Mouse (Mus musculus): ENCODE measurements at regions not wholly inside any gene's neighbourhood (a gene's known extent, or its start where the extent isn't known, plus 50 kb on each side); places are given as distances from the start of the nearest gene placed in this dataset.

GRCm38 (mm10) chr7:71488016-71488650, 136.8 kb upstream of the Gm10295 start:
- CTCF ChIA-PET = no interaction called here

GRCm38 (mm10) chr7:71475383-71475782, 124.1 kb upstream of the Gm10295 start:
- CTCF ChIA-PET = no interaction called here

GRCm38 (mm10) chr7:71472384-71473141, 121.3 kb upstream of the Gm10295 start:
- CTCF ChIA-PET = no interaction called here

DNA sequence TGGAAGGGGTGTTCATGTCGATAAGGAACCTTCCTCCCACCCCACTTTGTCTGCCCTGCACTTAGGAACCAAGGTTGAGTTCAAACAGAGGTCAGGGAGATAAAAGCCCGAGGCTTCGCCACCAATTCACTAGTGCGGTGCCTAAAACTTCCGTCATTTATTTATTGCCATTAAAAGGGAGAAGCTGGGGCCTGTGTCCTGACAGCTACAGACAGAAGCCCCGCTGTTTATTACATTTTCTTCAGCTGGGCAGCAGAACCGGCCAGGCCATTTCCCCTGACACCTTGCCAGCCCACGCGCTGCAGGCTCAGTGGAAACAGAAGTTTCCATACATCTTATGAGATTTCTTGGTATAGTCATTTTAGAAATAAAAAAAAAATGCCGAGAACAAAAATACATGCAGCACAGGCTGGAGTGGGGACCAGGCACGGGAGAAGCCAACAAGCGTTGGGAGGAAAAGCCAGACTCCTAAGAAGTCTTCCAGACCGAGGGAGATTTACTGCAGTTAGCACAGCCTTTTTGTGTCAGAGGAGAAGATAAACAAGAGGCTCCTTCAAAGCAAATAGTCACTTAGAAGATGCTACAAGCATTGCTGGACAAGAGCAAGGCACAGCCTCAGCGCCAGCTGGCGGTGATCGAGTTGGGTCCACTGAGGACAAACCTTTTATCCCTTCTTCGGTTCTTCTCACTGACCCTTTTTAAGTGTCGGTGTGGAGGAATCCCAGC, 120.5 kb upstream of the Gm10295 start:
- CTCF ChIA-PET = no interaction called here

- CTCF ChIA-PET = no interaction called here
Measured at GRCm38 (mm10) chr7:71471319-71471657, 120.0 kb upstream of the Gm10295 start.

GRCm38 (mm10) chr7:71470418-71470817, 119.1 kb upstream of the Gm10295 start:
- CTCF ChIA-PET = no interaction called here

GRCm38 (mm10) chr7:71469951-71470350, 118.7 kb upstream of the Gm10295 start:
- CTCF ChIA-PET = no interaction called here

GRCm38 (mm10) chr7:71467436-71468127, 116.3 kb upstream of the Gm10295 start:
- CTCF ChIA-PET = no interaction called here

DNA sequence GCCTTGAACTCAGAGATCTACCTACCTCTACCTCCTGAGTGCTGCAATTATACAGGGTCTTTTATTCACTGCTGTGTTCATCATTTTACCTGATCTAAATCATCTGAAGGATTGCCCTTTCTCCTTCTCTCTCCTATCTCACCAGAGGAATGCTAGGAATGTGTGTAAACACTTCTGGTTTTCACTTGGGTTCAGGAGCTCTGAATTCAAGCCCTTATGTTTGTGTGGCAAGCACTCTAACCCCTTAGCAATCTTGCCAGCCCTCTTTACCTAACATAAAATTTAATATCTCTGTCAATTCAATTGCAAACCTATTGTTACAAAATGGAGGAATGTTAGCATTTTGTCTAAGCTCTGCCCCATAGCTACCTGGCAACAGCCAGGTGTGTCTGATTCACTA, 112.8 kb upstream of the Gm10295 start:
- CTCF ChIA-PET = no interaction called here

DNA sequence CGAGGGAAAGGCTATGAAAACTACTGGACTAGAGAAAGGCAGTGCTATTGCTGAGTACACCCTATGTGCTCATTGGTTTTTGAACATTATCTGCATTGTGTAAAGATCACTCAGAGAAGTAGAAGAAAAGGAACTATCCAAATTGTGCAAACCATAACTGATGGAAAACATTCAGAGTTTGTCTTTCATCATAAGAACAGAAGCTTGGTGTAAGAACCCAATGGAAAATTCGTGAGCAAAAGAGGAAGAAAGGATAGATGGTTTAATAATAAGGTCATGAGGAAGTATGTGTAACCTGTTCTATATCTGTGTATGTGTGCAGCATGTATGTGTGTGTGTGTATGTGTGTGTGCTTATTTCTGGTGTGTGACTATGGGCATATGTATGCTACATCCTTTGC, 112.3 kb upstream of the Gm10295 start:
- CTCF ChIA-PET = no interaction called here

- CTCF ChIA-PET = no interaction called here
Measured at GRCm38 (mm10) chr7:71459805-71460204, 108.5 kb upstream of the Gm10295 start.

DNA sequence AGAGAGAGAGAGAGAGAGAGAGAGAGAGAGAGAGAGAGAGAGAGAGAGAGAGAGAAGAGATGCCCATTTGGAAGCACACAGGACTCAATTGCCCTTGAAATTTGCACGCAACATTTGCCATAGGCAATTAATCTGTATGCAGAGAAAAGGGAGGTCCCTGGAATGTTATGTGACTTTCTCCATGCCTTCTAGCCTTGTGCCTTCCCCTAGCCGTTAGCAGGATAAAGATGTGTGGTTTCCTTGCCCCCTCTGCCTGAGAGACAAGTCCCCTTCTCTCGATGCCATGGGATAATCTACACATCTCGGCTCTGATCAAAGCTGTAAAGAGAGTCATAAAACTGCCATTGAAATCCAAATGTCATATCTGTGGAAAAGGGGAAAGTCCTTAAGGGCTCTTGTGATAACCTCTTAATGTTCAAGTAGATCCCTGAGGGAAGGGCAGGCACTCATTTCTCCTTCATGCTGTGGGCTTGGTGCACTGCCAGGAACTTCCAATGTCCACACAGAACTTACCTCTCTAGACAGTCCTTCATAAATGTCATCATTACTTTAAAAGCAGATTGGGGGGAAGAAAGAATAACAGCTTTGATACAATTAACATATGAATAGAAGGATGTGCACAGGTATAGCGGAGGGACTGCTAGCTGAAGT, 106.9 kb upstream of the Gm10295 start:
- CTCF ChIA-PET = no interaction called here

- CTCF ChIA-PET = no interaction called here
Measured at GRCm38 (mm10) chr7:71457409-71458103, 106.3 kb upstream of the Gm10295 start.

- CTCF ChIA-PET = no interaction called here
Measured at GRCm38 (mm10) chr7:71456421-71456820, 105.1 kb upstream of the Gm10295 start.

DNA sequence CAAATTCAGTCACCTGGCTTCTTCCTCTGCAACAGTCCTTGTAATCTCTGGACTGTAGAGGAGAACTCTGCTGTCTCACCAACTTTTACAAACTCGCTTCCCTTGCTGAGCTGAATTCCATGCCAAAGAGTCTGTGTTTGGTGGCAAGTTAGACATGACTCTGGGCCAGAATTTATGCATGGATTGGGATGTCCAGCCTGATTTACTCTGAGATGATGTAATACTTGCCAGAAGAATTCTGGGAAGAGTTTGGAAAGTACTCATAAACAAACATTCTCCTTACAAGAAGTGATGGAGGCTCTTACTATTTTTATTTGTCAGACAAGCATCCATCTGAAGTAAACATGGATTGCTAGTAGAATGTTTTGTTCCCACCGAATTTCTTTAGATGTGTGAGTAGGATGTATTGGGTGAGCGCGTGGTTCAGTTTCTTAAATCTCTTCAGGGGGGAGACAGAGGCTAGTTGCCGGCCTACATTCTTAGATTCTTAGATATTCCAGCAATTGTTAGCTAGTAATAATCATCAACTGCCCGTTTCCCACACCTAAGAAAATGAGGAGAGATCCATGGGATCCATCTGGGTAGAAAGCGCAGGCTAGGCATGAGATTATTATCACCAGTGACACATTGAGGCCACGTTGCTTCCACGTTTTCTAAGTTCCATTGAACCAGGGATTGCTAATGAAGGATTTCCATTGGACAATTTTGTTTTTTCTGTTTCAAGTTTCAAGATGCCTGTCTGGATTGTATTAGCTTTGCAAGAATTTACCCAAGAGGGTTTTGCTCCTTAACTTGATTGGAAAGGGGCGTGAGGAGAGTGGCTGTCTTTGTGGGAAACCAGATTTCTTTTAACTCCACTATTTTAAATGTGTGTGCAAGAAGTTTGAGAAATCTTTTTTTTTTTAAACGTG, 89.3 kb upstream of the Gm10295 start:
- CTCF ChIA-PET = no interaction called here

GRCm38 (mm10) chr7:71425982-71426381, 74.7 kb upstream of the Gm10295 start:
- CTCF ChIA-PET = no interaction called here

DNA sequence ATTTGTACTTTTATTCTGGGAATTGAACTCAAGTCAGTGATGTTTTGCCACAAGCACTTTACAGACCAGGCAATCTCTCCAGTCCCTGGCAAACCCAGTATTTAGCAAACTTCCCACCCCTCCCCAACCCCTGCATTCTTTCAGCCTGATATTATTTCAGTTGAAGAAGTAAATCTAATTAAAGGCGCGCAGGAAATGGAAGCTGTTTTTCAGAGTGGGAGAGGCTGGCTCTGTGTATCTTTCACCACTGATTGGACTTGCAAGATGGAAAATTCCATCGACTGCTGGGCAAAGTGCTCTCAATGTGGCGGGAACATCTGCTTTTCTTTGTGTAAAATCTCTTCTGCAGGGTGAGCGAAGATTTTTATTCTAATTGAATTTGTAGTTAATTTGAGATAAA, 68.0 kb upstream of the Gm10295 start:
- CTCF ChIA-PET = no interaction called here

DNA sequence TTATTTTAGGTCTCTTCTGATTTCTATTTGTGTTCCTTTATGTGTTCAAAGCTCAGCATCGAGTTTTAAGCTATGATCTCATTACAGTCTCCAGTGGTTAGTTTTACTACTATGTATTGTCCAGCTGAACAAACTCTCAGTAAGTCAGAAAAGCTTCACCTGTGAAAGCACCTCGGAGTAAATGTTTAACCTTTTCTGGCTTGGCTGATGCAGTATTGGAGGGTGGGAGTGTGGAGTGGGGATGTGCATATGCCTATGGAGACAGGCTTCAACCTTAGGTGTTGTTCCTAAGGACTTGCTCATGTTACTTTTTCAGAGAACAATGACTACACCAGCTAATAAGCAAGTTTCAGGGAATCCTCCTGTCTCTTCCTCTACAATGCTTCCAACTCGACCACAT, 67.6 kb upstream of the Gm10295 start:
- CTCF ChIA-PET = no interaction called here

- CTCF ChIA-PET = no interaction called here
Measured at GRCm38 (mm10) chr7:71414756-71415155, 63.5 kb upstream of the Gm10295 start.

DNA sequence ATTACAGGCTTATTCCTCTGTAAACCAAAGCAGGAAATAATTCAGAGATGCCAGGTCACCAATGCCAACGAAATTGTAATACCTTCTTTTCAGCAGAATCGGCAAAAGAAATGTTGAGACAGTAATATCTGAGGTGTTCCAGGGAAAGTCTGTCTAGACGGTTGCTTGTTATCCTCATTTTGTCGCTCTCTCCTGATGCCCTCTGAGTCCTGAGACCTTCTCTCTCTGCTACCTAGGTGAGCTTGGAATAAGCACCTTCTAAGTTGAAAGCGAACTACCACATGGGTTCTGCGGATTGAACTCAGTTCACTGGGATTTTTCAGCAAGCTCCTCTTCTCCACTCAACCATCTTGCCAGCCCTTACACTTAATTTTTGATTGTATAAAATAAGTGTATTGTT, 61.8 kb upstream of the Gm10295 start:
- CTCF ChIA-PET = no interaction called here

DNA sequence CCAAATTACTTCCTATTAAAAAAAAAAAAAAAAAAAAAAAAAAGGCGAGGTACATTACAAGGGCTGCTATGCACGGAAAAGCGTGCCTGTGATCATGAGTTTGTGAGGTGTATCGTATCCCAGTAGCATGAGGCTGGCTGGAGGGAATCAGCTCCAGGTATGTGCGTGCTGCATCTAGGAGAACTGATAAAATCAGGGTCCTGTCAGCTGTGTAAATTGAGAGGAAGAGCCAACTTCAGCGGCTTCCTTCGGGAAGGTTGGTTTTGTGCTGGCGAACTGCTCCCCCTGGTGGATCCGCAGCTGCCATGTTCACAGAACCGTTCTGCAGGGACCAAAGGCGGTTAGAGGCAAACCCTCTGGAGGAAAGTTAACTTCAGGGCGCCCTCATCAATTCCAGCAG, 60.8 kb upstream of the Gm10295 start:
- CTCF ChIA-PET = no interaction called here

Measured in spleen, embryonic (tissue).